Mouse (Mus musculus) heart, adult 8-10 months (tissue): ENCODE measurements around the gene Phb2. TPM values are rescaled to one million over a fixed set of nuclear protein-coding genes. Genes with fewer than 3 reads are reported as not detected.

Source experiments
- DNase-seq: peaks from one replicate; pipeline ENCODE4 v3.0.0; 2022; ENCODE audit warnings: low spot score
- microRNA-seq: library from miRNA; unstranded; fragments of <30 nt; microRNA quantifications from one replicate; pipeline ENCODE4 v1.2.0, GENCODE M21; 2022
- total RNA-seq, 4 experiments: library from RNA; stranded (reverse); gene quantifications; 2 replicates each; pipeline ENCODE4 v1.2.4; 2022

The Phb2 gene
- total RNA-seq, 4 experiments from 2014 or later, result 251 to 296 (median 279) TPM

DNA sequence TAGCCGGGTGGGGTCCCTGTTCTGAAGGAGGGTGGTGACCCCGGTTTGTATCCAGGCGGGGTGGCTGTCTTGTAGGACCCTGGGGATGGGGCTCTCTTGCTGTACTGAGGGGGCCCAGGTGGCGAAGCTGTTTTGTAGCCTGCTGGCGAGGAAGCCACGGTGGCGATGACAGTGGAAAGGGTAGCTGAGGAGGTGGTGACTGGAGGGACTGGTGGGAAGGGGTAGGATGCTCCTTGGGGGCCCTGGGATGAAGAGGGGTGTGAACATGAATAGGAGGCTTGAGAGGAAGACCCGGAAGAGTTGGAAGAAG lies 34.1 kb downstream of the Phb2 start:
- DNase-seq, result no peak

DNA sequence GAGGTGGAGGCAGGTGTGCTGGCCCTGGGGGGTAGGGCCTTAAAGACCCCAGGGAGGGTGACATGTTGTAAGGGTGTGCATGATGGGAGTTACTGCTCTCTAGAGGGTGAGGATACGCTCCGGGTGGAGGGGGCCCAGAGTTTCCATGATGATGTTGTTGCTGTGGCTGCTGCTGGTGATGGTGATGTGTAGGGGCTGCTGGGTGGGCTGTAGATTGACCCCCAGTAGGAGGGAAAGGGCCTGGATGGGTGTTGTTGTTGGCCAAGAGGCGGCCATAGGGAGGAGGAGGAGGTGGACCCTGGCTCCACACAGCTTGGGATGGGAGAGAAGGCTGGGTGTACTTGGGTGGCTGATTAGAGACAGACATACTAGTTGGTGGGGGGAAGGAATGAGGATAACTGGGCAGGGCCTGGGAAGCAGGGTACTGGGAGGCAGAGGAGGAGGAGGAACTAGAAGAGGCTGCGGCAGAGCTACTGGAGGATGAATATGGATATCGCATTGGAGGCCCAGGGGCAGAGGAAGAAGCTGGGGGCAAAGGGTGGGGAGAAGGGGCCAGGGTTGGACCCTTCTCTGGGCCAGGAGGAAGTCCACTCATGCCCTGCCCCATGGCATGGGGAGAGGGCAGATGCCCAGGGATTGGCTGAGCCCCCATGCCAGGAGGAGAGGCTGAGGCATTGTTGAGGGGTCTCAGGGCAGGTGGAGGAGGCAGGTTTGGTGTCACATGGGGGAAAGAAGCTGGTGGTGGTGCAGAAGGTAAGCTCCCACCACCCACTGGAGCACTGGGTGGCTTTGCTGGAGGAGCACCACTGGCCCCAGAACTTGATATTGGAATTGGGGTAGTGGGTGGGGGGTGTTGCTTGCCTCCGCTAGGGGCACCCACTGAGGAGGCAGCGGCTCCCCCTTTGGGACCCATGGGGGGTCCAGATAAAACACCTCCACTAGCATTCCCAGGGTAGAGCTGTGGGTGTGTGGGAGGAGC lies 34.8 kb downstream of the Phb2 start:
- DNase-seq, result no peak

DNA sequence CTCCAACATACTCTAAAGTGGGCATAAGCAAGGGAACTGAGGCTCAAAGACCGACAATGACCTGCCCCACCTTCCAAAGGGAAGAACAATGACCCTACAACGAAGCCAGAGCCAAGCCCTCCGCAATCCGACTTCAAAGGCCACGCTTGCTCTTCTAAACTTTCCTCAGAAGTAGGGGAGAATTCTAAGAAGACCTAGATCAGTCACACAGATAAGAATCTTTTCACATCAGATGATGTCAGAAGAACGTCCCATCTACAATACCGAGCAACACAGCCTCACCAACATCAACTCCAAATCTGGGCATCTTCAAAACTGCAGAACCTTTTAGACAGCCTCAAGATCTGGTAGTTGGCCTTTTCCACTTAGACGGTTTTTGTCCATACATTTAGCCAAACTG lies 38.3 kb downstream of the Phb2 start:
- DNase-seq, result no peak

DNA sequence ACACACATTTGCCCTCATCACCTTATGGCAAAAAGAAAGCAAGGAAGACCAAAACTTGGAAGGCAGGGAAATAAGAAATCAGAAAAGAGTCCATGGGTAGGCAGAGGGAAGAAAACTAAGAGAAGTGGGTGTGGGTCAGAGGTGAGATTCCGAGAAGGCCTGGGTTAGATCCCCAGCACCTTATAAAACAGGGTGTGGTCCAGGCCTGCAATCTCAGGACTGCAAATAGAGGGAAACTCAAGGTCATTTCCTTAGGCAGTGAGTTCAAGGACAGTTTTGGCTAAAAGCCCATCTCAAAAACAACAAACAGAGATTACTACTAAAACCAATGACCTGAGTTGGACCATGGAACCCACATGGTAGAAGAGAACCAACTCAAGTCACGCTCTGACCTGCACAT lies 41.7 kb downstream of the Phb2 start:
- no peak for DNase-seq

DNA sequence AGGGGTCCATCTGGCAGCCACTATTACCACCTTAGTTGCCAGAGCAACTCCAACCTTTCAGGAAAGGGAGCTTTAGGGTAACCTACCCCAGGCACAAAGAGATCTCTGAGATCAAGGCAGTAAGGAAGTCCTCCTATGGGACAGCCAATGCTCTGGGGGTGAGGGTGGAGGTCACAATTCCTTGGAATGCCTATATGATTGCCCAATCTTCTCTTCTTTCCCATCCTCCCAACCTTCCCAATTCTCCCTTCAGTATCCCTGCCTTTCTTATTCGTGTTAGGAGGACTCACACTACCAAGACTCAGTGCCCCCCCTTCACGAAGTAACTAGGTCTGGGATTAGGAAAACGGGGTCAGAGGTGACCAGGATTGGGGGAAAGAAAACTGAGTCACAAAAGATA lies 43.2 kb downstream of the Phb2 start:
- DNase-seq, result no peak

DNA sequence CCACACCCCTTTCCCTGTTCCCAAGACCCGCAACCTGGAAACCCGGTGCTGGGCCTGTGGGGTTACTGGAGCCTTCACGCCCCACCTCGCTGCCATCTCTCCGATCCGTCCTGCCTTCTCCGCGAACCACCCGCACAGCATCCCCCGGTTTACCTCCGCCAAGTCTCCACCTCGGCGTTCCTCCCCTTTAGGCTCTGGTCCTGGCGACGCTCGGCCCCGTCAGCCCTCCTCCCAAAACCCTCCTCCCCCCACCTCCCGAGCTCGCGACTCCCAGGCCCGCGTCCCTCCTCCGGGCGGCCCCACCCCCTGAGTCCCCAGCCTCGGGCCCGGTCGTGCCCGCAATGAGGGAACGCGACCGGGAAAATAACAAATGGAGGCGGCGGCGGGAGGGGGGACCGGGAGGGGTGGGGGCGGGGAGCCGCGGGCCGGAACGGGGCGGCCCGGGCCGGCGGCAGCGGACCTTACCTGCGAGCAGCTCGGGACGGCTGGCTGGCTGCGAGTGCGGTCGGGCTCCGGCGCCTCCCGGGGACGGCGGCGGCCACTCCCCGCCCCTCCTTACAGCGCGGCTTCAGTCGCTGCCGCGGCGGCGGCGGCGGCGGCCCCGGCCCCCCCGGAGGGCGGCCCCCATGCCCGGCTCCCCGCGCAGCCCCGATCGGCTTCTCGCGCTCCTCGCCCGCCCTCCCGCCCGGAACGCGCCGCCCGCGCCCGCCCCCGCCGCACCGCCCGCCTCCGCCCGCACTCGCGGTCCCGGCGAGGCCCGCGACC lies 43.9 kb downstream of the Phb2 start, which contains the start of the genes Gm45234 and Atn1:
Gene Gm45234, minus strand, starts transcription at position 191 of the 765 bp plus-strand sequence.
Gene Atn1, minus strand, starts transcription at position 694 of the 765 bp plus-strand sequence.
- DNase-seq, result peak; percentile 58

DNA sequence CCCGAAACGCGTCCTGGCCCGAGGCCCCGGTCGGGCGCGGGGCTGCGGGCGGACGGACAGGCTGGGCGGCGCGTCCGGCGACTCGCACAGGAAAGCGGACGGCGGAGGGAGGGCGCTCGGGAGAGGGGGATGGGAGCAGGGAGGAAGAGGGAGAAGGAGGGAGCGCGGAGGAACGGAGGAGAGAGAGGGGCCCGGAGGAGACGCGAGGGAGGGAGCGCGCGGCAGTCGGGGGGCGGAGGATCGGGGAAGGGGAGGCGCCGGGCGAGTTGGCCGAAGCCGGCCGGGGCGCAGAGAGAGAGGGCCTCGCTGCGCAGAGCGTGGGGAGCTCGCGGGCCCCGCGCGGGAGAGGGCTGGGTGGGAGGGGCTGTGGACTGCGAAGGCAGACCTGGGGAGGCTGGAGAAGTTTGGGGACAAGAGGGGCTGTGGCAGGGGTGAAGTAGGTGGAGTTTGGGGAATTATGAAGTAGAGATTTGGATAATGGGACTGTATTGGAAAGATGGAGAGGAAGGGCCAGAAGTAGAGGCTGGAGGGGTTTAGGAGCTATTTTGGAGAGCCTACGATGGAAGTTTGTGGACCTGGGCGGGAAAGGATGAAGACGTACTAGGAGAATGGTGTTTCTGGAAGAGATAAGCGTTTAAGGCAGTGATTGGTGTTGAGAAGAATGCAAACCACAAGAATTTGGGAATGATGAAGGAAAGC lies 44.7 kb downstream of the Phb2 start:
- peak; percentile 77 for DNase-seq

DNA sequence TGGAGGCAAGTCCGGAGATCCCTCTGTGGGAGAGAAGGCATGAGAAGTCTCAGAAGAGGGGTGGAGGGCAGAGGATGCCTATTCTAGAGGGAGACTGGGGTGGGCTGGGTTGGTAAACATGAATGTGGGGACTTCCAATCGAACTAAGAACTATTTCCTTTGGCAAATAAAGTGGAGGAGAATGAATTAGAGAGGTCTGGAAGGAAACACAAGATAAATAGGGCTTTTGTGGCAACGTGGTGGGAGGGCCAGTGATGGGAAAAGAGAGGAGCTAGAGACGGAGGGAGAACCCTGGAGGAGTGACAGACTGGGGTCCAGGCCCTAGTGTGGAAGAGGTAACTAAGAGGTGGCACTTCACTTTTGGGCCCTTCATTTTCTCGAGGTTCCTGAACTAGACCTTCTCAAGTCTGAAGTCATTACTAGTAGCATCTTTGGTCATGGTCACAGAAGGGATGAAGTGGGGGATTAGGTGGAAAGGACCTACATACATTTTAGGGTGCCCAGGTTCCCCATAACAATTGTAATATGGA lies 45.3 kb downstream of the Phb2 start:
- no peak for DNase-seq

DNA sequence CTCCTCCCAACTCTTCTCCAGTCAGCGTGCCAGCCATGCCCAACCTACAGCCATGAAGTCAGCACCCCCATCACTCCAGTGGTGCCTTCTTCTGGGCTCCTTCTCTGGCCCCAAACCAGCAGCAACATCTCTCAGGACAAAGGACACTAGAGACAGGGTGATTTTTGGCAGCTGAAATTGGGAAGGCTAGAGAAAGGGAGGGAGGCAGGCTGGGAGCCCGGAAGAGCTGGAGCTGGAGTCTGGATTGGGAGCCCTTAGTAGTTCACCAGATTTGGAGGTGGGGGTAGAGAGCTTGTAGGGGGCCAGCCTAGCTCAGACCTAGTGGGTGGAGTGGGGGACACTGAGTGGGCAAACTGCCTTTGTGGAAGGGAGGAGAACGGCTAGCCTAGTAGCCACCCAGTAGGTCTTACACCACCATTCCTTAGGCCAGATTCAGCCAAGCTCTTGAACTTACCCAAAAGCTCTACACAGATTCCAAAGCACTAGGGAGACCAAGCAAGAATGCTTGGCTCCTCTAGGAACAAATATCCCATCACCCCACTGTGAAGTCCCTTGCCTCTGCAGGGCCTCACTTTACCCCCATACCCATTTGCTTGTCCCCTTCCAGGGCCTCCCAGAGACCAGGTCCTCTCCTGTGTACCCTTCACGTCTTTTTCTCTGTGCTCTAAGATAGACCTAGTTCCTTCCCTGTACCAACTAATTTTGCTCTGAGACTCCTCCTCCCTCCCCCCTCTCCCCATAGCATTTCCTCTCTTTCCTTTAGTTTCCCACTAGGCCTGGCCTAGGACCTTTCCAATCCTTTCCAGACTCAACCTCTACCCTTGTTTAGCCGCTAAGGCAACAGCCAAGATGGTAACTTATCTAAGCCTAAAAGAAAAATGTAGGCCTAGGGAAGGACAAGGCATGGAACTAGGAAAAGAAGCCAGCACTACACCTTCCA lies 46.0 kb downstream of the Phb2 start:
- peak; percentile 69 for DNase-seq

DNA sequence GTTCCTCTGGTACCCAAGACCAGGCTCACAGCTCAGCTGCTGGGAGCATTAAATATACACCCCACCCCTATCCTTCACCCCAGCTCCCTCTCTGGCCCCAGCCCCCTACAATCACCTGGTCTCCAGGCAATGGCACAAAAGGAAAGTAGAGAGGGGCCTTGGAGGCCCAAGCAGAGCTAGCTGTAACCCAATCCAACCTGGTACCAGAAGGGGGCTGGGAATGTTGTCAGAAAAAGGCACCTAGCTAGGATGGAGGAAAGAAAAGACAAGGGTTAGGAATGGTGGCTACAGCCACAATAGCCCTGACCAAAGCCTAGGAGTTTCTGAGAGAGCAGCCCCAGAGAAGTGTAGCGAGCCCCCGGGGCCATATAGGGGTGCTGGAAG lies 46.7 kb downstream of the Phb2 start:
- no peak for DNase-seq

DNA sequence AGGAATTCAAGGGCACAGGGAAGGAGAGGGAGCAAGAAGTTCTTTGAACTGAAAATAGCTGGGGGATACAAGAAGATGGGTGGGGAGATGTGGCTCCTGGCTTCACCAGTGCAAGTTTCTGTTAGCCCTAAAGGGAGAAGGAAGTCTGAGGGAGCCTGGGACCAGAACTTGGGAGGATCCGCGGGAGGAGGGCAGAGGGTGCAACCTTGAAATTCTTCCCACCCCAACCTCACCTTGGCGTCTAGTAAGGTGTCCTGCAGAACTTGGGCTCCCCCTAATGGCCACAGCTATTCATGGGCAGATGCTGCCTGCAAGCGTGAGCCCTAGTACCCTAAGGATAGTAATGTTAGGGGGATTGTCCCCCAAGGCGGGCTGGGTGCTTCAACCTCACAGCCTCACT lies 47.1 kb downstream of the Phb2 start:
- peak; percentile 87 for DNase-seq

DNA sequence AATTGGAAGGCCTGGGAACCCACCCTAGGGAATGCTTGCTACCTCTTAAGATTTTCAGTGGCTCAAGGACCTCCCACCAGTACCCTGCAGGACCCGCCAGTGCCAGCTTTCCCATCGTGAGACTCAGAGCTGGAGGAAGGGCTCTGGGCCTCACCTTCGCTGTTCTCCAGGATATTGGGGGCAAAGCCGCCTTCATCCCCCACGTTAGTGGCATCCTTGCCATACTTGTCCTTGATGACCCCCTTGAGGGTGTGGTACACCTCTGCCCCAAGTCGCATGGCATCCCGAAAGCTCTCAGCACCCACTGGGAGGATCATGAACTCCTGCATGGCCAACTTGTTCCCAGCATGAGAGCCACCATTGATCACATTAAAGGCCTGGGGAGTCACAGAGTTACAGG lies 53.8 kb downstream of the Phb2 start:
- no peak for DNase-seq

Small RNA genes within 50 kb of the gene (microRNA-seq; reads per million reads assigned to microRNA genes)
- gene Mir141, result 6.4 reads per million, percentile 16 among the genes with 10 or more reads in this experiment
- gene Mir200c, result 157 reads per million, percentile 65 among the genes with 10 or more reads in this experiment

Other genes starting within 250 kb of the Phb2 start
- 1 to 10 TPM in 1 of 4 experiments, under 1 TPM in 3; 0.24 to 1.4 (median 0.56) TPM for gene Clstn3, start 247.5 kb upstream of the Phb2 start, total RNA-seq
- gene C1rl, start 219.2 kb upstream of the Phb2 start, total RNA-seq, result 1 to 10 TPM; 1.1 to 2.1 (median 1.9) TPM
- 10 to 100 TPM; 11.2 to 14.1 (median 13.0) TPM for gene C1ra, start 199.9 kb upstream of the Phb2 start, total RNA-seq
- 10 to 100 TPM; 21.5 to 26.8 (median 24.0) TPM for gene C1s1, start 170.0 kb upstream of the Phb2 start, total RNA-seq
- gene C1rb, start 142.0 kb upstream of the Phb2 start, total RNA-seq, result 1 to 10 TPM; 1.3 to 3.0 (median 1.7) TPM
- under 1 TPM; 0.28 to 0.65 (median 0.48) TPM for gene C1s2, start 76.3 kb upstream of the Phb2 start, total RNA-seq
- 10 to 100 TPM; 38.8 to 39.9 (median 39.1) TPM for gene Lpcat3, start 49.3 kb upstream of the Phb2 start, total RNA-seq
- gene Emg1, start 158 bp upstream of the Phb2 start, total RNA-seq, result 10 to 100 TPM; 64.4 to 81.5 (median 73.0) TPM
- gene Ptpn6, start 26.4 kb downstream of the Phb2 start, total RNA-seq, result 1 to 10 TPM; 2.0 to 5.7 (median 3.1) TPM
- gene Grcc10, start 29.0 kb downstream of the Phb2 start, total RNA-seq, result 100 to 1,000 TPM; 286 to 318 (median 310) TPM
- gene Gm45234, start 43.7 kb downstream of the Phb2 start, total RNA-seq, result under 1 TPM in 1 of 4 experiments, not detected in 3; 0.41 TPM
- gene Atn1, start 44.2 kb downstream of the Phb2 start, total RNA-seq, result 10 to 100 TPM; 40.9 to 48.2 (median 45.2) TPM
- 1 to 10 TPM; 3.2 to 6.1 (median 4.8) TPM for gene Eno2, start 57.3 kb downstream of the Phb2 start, total RNA-seq
- 1 to 10 TPM in 1 of 4 experiments, under 1 TPM in 2, not detected in 1; 0.37 to 1.2 (median 0.41) TPM for gene Lrrc23, start 67.4 kb downstream of the Phb2 start, total RNA-seq
- gene Spsb2, start 96.3 kb downstream of the Phb2 start, total RNA-seq, result 1 to 10 TPM; 2.0 to 5.8 (median 3.2) TPM
- 1,000 to 10,000 TPM in 1 of 4 experiments, 100 to 1,000 TPM in 3; 893 to 1,022 (median 969) TPM for gene Tpi1, start 102.0 kb downstream of the Phb2 start, total RNA-seq
- gene Usp5, start 117.1 kb downstream of the Phb2 start, total RNA-seq, result 10 to 100 TPM; 72.5 to 79.7 (median 75.8) TPM
- gene Cdca3, start 117.2 kb downstream of the Phb2 start, total RNA-seq, result 1 to 10 TPM in 1 of 4 experiments, under 1 TPM in 3; 0.14 to 1.4 (median 0.40) TPM
- gene Gnb3, start 127.9 kb downstream of the Phb2 start, total RNA-seq, result 10 to 100 TPM; 11.6 to 18.4 (median 16.7) TPM
- gene P3h3, start 145.4 kb downstream of the Phb2 start, total RNA-seq, result 1 to 10 TPM; 8.0 to 9.7 (median 9.4) TPM
- 1 to 10 TPM in 1 of 4 experiments, under 1 TPM in 3; 0.31 to 1.6 (median 0.74) TPM for gene Gpr162, start 151.6 kb downstream of the Phb2 start, total RNA-seq
- under 1 TPM; 0.19 to 0.54 (median 0.25) TPM for gene Cd4, start 175.9 kb downstream of the Phb2 start, total RNA-seq
- gene Lag3, start 199.4 kb downstream of the Phb2 start, total RNA-seq, result under 1 TPM in 2 of 4 experiments, not detected in 2; 0.24 to 0.75 TPM
- 100 to 1,000 TPM; 116 to 160 (median 152) TPM for gene Ptms, start 207.8 kb downstream of the Phb2 start, total RNA-seq
- gene Mlf2, start 219.1 kb downstream of the Phb2 start, total RNA-seq, result 100 to 1,000 TPM; 177 to 202 (median 195) TPM